Mouse (Mus musculus) neural tube, embryonic 11.5 days (tissue): Measurements from ENCODE around the gene Tchp. TPM values are rescaled to one million over a fixed set of nuclear protein-coding genes. Genes with fewer than 3 reads are reported as not detected.

Experiments used
- ATAC-seq: fragments of 200-750 bp; cut with Nextera tagmentation; 2 replicates; pipeline ENCODE4 v1.8.0; 2017; ENCODE audit warnings: moderate number of reproducible peaks, mild to moderate bottlenecking, moderate TSS enrichment, moderate library complexity; ENCODE audit not compliant: insufficient read depth, low FRiP score, low TSS enrichment
- DNase-seq: peaks from one replicate; pipeline ENCODE4 v3.0.0-alpha.2; 2015; ENCODE audit warnings: low spot score
- H3K27ac ChIP-seq: fragments of 300-500 bp; sonication (generic); 2 replicates; pipeline ENCODE4 v1.5.1; 2014; ENCODE audit warnings: low read depth, mild to moderate bottlenecking, low read length
- H3K27me3 ChIP-seq: fragments of 300-500 bp; sonication (generic); 2 replicates; pipeline ENCODE4 v1.6.1; 2014; ENCODE audit warnings: mild to moderate bottlenecking, low read length, mixed read lengths; ENCODE audit not compliant: control insufficient read depth, insufficient read depth
- H3K36me3 ChIP-seq: fragments of 300-500 bp; sonication (generic); 2 replicates; pipeline ENCODE4 v1.6.1; 2014; ENCODE audit warnings: mild to moderate bottlenecking, low read length, moderate library complexity, mixed read lengths; ENCODE audit not compliant: control insufficient read depth, insufficient read depth
- H3K4me1 ChIP-seq: fragments of 300-500 bp; sonication (generic); 2 replicates; pipeline ENCODE4 v1.6.1; 2014; ENCODE audit warnings: low read length, mixed read lengths; ENCODE audit not compliant: control insufficient read depth, insufficient read depth
- H3K4me2 ChIP-seq: fragments of 300-500 bp; sonication (generic); 2 replicates; pipeline ENCODE4 v1.6.1; 2014; ENCODE audit warnings: low read depth, mild to moderate bottlenecking, moderate library complexity
- H3K4me3 ChIP-seq: fragments of 300-500 bp; sonication (generic); 2 replicates; pipeline ENCODE4 v1.5.1; 2014; ENCODE audit warnings: low read depth, low read length
- H3K9ac ChIP-seq: fragments of 300-500 bp; sonication (generic); 2 replicates; pipeline ENCODE4 v1.6.1; 2014; ENCODE audit warnings: mild to moderate bottlenecking, low read length
- H3K9me3 ChIP-seq: fragments of 300-500 bp; sonication (generic); 2 replicates; pipeline ENCODE4 v1.6.1; 2016; ENCODE audit warnings: low read length; ENCODE audit not compliant: control insufficient read depth
- WGBS: fragments of 180-500 bp; shearing (Covaris S2); extraction: QIAGEN DNeasy Blood & Tissue Kit; methylation state at CpG from one replicate; pipeline ENCODE4 v1.1.7; 2014; 5-methylcytosine and 5-hydroxymethylcytosine counted together
- polyA plus RNA-seq: library from polyadenylated mRNA; unstranded; fragments of >200 nt; fragmentation: Nextera tagmentation; extraction: Ambion mirVana; gene quantifications from 2 replicates; pipeline ENCODE4 v1.2.1, GENCODE M21; 2014

The Tchp gene
- polyA plus RNA-seq, 1 experiment from 2014 or later, result 12.8 TPM

DNA sequence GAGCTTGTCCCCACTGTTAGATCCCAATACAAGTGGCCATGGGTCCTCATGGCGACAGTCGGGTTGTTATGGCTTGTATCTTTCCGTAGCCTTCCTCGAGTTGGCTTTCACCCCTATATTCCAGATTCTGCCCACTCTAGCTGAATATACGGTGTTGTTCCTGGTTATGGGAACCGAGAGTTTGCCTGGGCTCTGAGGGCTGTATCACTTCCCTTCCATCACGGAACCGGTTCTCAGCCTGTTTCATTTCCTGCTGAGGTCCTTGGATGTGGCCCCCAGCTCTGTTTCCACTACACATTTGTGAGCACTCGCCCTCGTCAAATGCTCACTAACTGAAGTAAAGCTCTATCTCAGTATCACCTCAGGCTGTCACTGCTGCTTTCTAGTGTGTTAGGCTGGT is 14.4 kb downstream of the Tchp start:
- DNase-seq, result no peak
- Histone ChIP-seq H3K27me3 (no peaks in the 10 kb centered on the region), H3K27ac (no peak overlapping the region), H3K4me3 (no peak overlapping the region), H3K36me3 (peaks cover 28% of the 10 kb centered on the region), H3K9me3 (no peaks in the 10 kb centered on the region), H3K4me2 (no peak overlapping the region), H3K4me1 (no peaks in the 10 kb centered on the region), H3K9ac (no peak overlapping the region)
- ATAC-seq, result no peak
- WGBS, result 95% methylated on average over 10 of the region's 10 CpGs

DNA sequence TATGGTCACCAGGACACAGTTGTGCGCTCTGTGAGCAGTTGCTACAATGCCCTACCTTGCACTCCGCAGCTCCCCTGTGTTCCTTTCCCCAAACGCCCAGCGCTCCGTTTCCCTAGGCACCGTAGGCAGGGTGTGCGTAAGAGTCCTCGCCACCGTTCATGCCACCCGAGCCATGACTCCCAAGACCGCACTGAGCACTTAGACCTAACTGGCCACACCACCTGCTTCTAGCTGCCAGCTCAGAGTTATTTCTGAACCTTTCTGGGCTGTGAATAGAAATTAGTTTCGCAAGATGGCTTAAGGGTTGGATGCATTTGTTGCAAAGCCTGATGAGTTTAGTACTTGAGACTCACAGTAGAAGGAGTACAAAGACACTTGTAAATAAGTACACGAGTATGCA is 15.3 kb downstream of the Tchp start:
- ATAC-seq, result no peak
- WGBS, result 94% methylated on average over 13 of the region's 13 CpGs
- H3K27me3 ChIP-seq, result no peaks in the 10 kb centered on the region
- no peaks in the 10 kb centered on the region for H3K9me3 ChIP-seq
- H3K4me3 ChIP-seq, result no peak overlapping the region
- H3K36me3 ChIP-seq, result peaks cover 25% of the 10 kb centered on the region
- no peak for DNase-seq
- no peak overlapping the region for H3K4me2 ChIP-seq
- H3K27ac ChIP-seq, result no peak overlapping the region
- H3K9ac ChIP-seq, result no peak overlapping the region
- no peaks in the 10 kb centered on the region for H3K4me1 ChIP-seq

DNA sequence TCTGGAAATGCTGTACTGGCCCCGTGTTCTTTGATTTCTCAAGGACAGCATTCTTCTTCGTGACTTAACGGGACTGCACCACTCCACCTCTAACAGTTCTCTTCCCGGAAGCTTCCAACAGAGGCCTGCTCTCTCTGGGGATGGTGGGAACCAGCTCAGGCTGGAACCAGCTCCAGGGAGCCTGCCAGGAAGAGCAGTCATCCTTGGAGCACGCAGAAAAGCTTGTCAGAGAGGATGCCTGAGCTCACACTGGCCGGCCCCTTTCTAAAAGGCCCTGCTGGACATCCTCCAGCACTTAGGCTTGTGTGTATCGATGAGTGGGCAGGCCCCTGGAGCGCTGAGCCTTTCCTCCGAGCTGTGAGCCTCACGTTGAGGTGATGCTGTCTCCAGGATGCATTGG is 20.6 kb downstream of the Tchp start:
- no peak for ATAC-seq
- H3K27ac ChIP-seq, result no peak overlapping the region
- H3K27me3 ChIP-seq, result no peaks in the 10 kb centered on the region
- H3K4me1 ChIP-seq, result no peaks in the 10 kb centered on the region
- H3K36me3 ChIP-seq, result peaks cover 16% of the 10 kb centered on the region
- H3K9me3 ChIP-seq, result no peaks in the 10 kb centered on the region
- no peak overlapping the region for H3K4me2 ChIP-seq
- no peak overlapping the region for H3K9ac ChIP-seq
- no peak overlapping the region for H3K4me3 ChIP-seq
- DNase-seq, result no peak
- WGBS, result 91% methylated on average over 10 of the region's 10 CpGs

DNA sequence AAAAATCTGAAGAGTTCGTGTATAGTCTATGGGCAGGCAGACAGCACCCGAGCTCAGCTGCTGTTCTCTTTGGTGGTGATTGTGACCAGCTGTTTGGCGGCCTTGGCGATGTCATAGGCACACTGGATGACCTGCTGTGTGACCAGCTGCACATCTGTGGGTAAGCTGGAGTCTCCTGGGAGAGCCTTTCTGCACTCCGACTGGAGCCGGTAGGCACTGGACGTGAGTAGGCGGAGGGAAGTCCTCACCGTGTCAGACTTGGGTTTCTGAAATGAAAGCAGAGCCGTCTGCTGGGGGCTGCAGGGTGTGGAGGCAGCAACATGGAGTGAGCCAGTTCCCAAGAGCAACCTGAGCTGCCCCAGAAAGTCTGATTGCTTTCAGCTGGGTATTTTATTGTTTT is 22.6 kb downstream of the Tchp start:
- H3K4me2 ChIP-seq, result no peak overlapping the region
- ATAC-seq, result no peak
- 66% methylated on average over 10 of the region's 10 CpGs for WGBS
- no peak overlapping the region for H3K4me3 ChIP-seq
- no peak overlapping the region for H3K9ac ChIP-seq
- no peaks in the 10 kb centered on the region for H3K9me3 ChIP-seq
- peaks cover 17% of the 10 kb centered on the region for H3K36me3 ChIP-seq
- no peak overlapping the region for H3K27ac ChIP-seq
- DNase-seq, result no peak
- H3K27me3 ChIP-seq, result no peaks in the 10 kb centered on the region
- H3K4me1 ChIP-seq, result no peaks in the 10 kb centered on the region

DNA sequence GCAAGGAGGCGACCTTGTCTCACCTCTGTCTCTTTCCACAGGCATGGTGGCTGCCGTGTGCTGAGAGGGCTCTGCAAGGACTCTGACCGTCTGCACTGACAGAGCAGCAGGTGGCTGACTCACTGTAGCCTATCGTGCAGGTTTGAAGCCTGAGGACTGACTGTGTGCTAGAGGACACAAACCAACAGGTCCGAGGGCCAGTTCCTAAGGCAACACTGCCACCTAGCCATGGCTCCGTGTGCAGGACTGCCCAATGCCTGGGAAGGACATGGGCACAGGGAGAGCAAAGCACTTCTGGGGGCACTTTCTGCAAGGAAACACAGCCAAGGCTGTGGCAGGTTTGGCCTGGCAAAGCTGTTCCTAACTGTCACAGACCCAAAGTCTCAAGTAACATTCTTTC is 23.9 kb downstream of the Tchp start:
- 73% methylated on average over 6 of the region's 6 CpGs for WGBS
- no peak for DNase-seq
- H3K36me3 ChIP-seq, result peaks cover 19% of the 10 kb centered on the region

DNA sequence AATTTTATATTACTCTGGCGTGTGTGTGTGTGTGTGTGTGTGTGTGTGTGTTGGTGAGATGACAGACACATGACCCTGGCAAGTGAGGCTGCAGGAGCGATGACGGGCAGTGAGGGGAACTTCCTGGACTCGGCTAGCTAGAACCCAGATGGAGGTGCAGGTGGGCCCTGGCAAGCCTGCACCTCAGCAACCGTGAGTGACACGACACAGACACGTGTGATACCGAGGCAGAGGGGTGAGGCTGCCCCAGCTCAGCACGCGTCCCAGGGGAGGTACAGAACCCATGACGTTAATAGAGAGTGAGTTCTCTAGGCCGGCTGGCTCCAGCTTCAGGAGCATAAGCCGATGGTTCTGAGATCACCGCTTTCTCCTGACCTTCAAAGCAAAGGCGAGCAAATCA is 24.4 kb downstream of the Tchp start:
- Histone ChIP-seq H3K4me1 (no peaks in the 10 kb centered on the region), H3K36me3 (peaks cover 22% of the 10 kb centered on the region), H3K4me2 (no peak overlapping the region), H3K27me3 (no peaks in the 10 kb centered on the region), H3K27ac (no peak overlapping the region), H3K9ac (no peak overlapping the region), H3K4me3 (no peak overlapping the region), H3K9me3 (no peaks in the 10 kb centered on the region)
- DNase-seq (no peak), ATAC-seq (no peak)
- WGBS, result 93% methylated on average over 15 of the region's 15 CpGs

More for the DNA sequence above, 23.9 kb downstream of the Tchp start:
- Histone ChIP-seq H3K9me3 (no peaks in the 10 kb centered on the region), H3K4me1 (no peaks in the 10 kb centered on the region), H3K4me3 (no peak overlapping the region), H3K9ac (no peak overlapping the region), H3K4me2 (no peak overlapping the region), H3K27ac (no peak overlapping the region), H3K27me3 (no peaks in the 10 kb centered on the region)
- ATAC-seq, result no peak

DNA sequence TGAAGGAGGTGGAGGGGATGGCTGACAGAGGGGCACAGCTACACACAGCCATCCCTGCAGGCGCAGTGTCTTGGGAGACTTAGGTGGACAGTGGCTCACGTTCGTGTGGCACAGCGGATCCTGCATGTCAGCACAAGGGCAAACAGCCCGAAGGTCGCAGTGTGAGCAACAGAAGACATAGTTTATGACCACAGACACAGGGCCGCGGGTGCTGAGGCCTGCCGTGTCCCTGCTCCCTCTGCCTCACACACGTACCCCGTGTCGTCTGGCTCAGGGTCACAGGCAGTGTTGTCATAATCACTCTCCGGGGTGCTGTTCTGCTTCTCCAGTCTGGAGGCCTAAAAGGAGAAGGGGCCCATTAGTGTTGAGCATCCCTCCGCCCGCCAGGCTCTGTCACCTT is 26.0 kb downstream of the Tchp start:
- ATAC-seq (no peak), DNase-seq (no peak)
- no peaks in the 10 kb centered on the region for H3K4me1 ChIP-seq
- no peak overlapping the region for H3K4me2 ChIP-seq
- no peaks in the 10 kb centered on the region for H3K27me3 ChIP-seq
- H3K36me3 ChIP-seq, result peaks cover 20% of the 10 kb centered on the region
- H3K9me3 ChIP-seq, result no peaks in the 10 kb centered on the region
- H3K27ac ChIP-seq, result no peak overlapping the region
- H3K9ac ChIP-seq, result no peak overlapping the region
- 90% methylated on average over 15 of the region's 15 CpGs for WGBS
- no peak overlapping the region for H3K4me3 ChIP-seq

DNA sequence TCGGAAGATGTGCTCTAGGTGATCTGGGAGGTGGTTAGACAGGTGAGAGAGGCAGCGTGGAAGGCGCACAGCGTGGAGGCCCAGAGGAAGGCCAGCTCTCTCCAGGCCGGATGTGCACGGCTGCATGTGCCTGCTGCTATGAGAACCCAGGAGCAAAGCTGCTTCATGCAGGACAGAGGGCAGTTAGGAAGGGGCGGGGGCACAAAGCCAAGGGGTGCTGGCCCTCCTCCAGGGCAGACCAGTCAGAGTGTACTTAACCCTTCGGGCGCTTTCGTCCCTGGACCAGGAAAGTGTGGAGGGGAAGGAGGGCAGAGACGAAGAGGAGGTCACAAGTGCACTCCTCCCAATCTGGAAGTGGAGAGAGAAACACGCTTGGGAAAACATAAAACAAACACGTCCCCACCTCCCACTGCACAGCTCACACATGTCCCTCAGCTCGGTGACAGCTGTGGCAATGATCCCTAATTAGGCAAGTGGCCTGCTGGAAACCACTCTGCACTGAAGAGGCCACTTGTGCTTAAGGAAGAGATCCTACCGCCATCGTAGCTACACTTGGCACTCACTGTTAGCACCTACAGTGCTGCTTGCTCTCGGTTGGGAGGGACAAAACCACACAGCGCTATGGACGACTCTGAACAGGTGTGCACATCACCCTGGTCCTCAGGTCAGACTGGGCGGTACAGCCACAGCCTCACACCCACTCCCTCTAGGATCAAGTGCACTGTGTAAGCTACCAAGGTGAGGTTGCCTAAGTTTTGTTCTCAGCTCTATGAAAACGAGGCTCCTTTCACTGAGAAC is 29.7 kb downstream of the Tchp start:
- H3K36me3 ChIP-seq, result peaks cover 15% of the 10 kb centered on the region
- no peaks in the 10 kb centered on the region for H3K27me3 ChIP-seq
- ATAC-seq, result no peak
- DNase-seq, result no peak
- H3K4me3 ChIP-seq, result no peak overlapping the region
- no peaks in the 10 kb centered on the region for H3K9me3 ChIP-seq
- H3K27ac ChIP-seq, result no peak overlapping the region
- WGBS, result 85% methylated on average over 21 of the region's 21 CpGs
- no peak overlapping the region for H3K9ac ChIP-seq
- H3K4me2 ChIP-seq, result no peak overlapping the region
- no peaks in the 10 kb centered on the region for H3K4me1 ChIP-seq

DNA sequence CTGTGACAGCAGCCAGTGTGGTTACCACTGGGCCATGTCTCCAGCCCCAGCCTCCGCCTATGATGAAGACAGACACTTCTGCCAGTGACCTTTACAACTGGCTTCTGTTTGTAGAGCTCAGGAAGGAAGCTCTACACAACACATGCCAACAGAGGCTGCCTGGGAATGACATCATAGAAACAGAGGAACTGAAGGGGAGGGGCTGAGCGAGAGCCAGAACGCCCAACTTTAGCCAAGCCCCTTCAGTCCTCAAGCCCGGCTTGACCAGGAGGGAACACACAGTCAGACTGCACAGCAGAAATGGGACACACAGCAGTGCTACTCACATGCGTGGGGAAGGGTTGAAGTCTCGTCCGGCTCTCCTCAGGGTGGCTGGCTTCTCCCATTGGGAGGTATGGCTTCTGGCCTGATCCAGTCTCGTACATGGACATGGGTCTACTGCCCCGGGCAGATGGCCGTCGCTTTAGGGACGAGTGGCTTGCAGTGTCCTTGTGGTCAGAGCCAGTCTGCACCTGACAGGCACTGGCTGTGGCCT is 31.2 kb downstream of the Tchp start:
- ATAC-seq (no peak), DNase-seq (no peak)
- Histone ChIP-seq H3K4me1 (no peaks in the 10 kb centered on the region), H3K4me2 (no peak overlapping the region), H3K27me3 (no peaks in the 10 kb centered on the region), H3K36me3 (peaks cover 12% of the 10 kb centered on the region), H3K4me3 (no peak overlapping the region), H3K9me3 (no peaks in the 10 kb centered on the region), H3K27ac (no peak overlapping the region), H3K9ac (no peak overlapping the region)
- WGBS, result 87% methylated on average over 12 of the region's 12 CpGs
